Mouse (Mus musculus): ENCODE results near the gene Fhdc1. TPM values are rescaled to one million over a fixed set of nuclear protein-coding genes. Genes with fewer than 3 reads are reported as not detected.

Fhdc1 gene
- polyA plus RNA-seq, 1 experiment from 2014 or later = 1.2 TPM

GRCm38 (mm10) chr3:84402716-84403115 lies 77.5 kb downstream of the Fhdc1 start:
- no peaks in the 10 kb centered on the region for H3K36me3 ChIP-seq
- WGBS = 43% methylated on average over 2 of the region's 2 CpGs
- H3K9ac ChIP-seq = no peak overlapping the region
- peaks cover 9% of the 10 kb centered on the region; the same call in 1 of the 2 replicates for H3K27me3 ChIP-seq
- H3K4me3 ChIP-seq = no peak overlapping the region
- no peak for ATAC-seq (replicated peaks; ENCODE audit: insufficient number of reproducible peaks, insufficient read depth, low FRiP score, low read depth)
- no peaks in the 10 kb centered on the region for H3K9me3 ChIP-seq (replicated peaks)
- peaks cover 12% of the 10 kb centered on the region for H3K4me1 ChIP-seq (replicated peaks)
- H3K4me2 ChIP-seq = no peak overlapping the region
- H3K27ac ChIP-seq = no peak overlapping the region

GRCm38 (mm10) chr3:84397976-84398375 lies 82.3 kb downstream of the Fhdc1 start:
- no peak overlapping the region for H3K9ac ChIP-seq
- no peak overlapping the region for H3K4me3 ChIP-seq
- H3K27me3 ChIP-seq = no peaks in the 10 kb centered on the region
- H3K36me3 ChIP-seq = no peaks in the 10 kb centered on the region
- 80% methylated on average over 4 of the region's 4 CpGs for WGBS
- H3K9me3 ChIP-seq (replicated peaks) = no peaks in the 10 kb centered on the region
- H3K4me2 ChIP-seq = no peak overlapping the region
- peaks cover 8% of the 10 kb centered on the region for H3K4me1 ChIP-seq (replicated peaks)
- H3K27ac ChIP-seq = no peak overlapping the region
- no peak for ATAC-seq (replicated peaks; ENCODE audit: insufficient number of reproducible peaks, insufficient read depth, low FRiP score, low read depth)

- Histone ChIP-seq H3K27ac (no peak overlapping the region), H3K4me3 (no peak overlapping the region), H3K9ac (no peak overlapping the region), H3K27me3 (no peaks in the 10 kb centered on the region), H3K36me3 (no peaks in the 10 kb centered on the region), H3K9me3 (replicated peaks) (no peaks in the 10 kb centered on the region), H3K4me1 (replicated peaks) (peaks cover 6% of the 10 kb centered on the region), H3K4me2 (no peak overlapping the region)
- ATAC-seq (replicated peaks; ENCODE audit: insufficient number of reproducible peaks, insufficient read depth, low FRiP score, low read depth) = no peak
- WGBS = 67% methylated on average over 2 of the region's 2 CpGs
Observed at GRCm38 (mm10) chr3:84396240-84396639, 84.0 kb downstream of the Fhdc1 start.

- Histone ChIP-seq H3K4me2 (no peak overlapping the region), H3K4me3 (no peak overlapping the region), H3K27ac (no peak overlapping the region), H3K9me3 (replicated peaks) (no peaks in the 10 kb centered on the region), H3K4me1 (replicated peaks) (peaks cover 6% of the 10 kb centered on the region), H3K9ac (no peak overlapping the region), H3K27me3 (no peaks in the 10 kb centered on the region), H3K36me3 (no peaks in the 10 kb centered on the region)
- ATAC-seq (replicated peaks; ENCODE audit: insufficient number of reproducible peaks, insufficient read depth, low FRiP score, low read depth) = no peak
Observed at GRCm38 (mm10) chr3:84395840-84396239, 84.4 kb downstream of the Fhdc1 start.

- ATAC-seq (replicated peaks; ENCODE audit: insufficient number of reproducible peaks, insufficient read depth, low FRiP score, low read depth) = no peak
- Histone ChIP-seq H3K4me1 (replicated peaks) (peaks cover 5% of the 10 kb centered on the region), H3K9ac (no peak overlapping the region), H3K9me3 (replicated peaks) (no peaks in the 10 kb centered on the region), H3K36me3 (no peaks in the 10 kb centered on the region), H3K4me3 (no peak overlapping the region), H3K27me3 (no peaks in the 10 kb centered on the region), H3K4me2 (no peak overlapping the region), H3K27ac (no peak overlapping the region)
- WGBS = 63% methylated on average over 8 of the region's 8 CpGs
Observed at GRCm38 (mm10) chr3:84394841-84395447, 85.3 kb downstream of the Fhdc1 start.

Other genes with a start within 250 kb of the Fhdc1 start
- gene Trim2, start 173.6 kb downstream of the Fhdc1 start, polyA plus RNA-seq (2015; fragmentation: Nextera tagmentation; extraction: Ambion mirVana) = 7.9 and 11.9 TPM in 2 replicates
- gene Arfip1, start 102.2 kb upstream of the Fhdc1 start, polyA plus RNA-seq (2015; fragmentation: Nextera tagmentation; extraction: Ambion mirVana) = 46.8 and 54.0 TPM in 2 replicates
- gene Tigd4, start 113.1 kb upstream of the Fhdc1 start, polyA plus RNA-seq (2015; fragmentation: Nextera tagmentation; extraction: Ambion mirVana) = 0.28 and 0.29 TPM in 2 replicates
- gene Tmem154, start 185.8 kb upstream of the Fhdc1 start, polyA plus RNA-seq (2015; fragmentation: Nextera tagmentation; extraction: Ambion mirVana) = 1.7 and 2.3 TPM in 2 replicates

All from heart, embryonic 15.5 days (tissue).